Mouse (Mus musculus) frontal cortex, postnatal 25 days (tissue): ENCODE measurements around the gene Olfr1535.
A peak's percentile ranks its signal among the peaks of the same experiment; 100 is the strongest.

ENCODE experiments used
- DNase-seq, 2 experiments: peaks; one replicate each; pipeline ENCODE4 v3.0.0; 2022; ENCODE audit warnings: low spot score in 2 of 2

The Olfr1535 gene

GRCm38 (mm10) chr13:21559793-21560192 lies at the start of gene Olfr1535:
TSS of gene Olfr1535 (minus strand) at chr13:21559893.
- DNase-seq: no peak

DNA sequence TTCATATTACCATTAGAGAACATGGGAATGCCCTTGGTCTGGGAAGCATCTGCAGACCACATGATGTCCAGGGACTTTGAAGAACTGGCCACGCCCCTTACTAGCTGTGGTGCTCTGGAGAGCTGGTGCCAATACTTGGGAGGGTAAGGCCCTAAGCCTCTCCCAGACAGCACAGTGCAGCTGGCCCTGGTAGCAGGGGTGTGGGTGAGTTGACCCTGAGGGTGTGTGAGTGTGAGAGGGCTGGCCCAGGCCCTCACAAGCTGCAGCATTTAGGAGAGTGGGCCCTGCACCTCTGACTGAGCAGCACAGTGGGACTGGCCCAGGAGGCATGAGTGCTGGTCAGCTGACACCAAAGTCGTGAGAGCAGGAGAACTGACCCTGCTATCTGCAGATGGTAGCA lies 31.9 kb upstream of the Olfr1535 start:
- DNase-seq: no peak

DNA sequence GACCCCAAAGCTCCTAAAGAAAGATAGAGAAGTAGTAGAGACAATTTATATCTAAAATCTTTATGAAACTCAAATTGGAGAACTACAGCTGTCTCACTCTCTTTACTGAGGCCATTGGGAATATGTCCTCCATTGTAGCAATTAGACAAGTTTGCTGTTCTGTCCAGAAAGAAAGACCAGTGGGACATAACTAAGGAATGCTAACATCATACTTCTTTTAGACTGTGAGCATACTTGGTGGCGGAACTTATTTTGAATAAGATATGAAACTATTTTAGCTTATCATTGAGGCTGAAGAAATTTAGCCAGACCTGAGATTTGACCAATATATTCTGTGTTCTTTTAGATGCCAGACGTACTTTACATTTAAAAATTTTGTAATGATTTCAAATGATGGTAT lies 22.0 kb upstream of the Olfr1535 start, which contains the start of gene Olfr1364:
Gene Olfr1364, minus strand, starts transcription at position 101 of the 400 bp plus-strand sequence.
- no peak for DNase-seq

GRCm38 (mm10) chr13:21550416-21551110 lies 9.1 kb downstream of the Olfr1535 start:
- no peak for DNase-seq

GRCm38 (mm10) chr13:21549487-21549886 lies 10.2 kb downstream of the Olfr1535 start:
- no peak for DNase-seq

- no peak for DNase-seq
Measured at GRCm38 (mm10) chr13:21542708-21543107, 17.0 kb downstream of the Olfr1535 start, which contains the start of gene Olfr1366. TSS of gene Olfr1366 (minus strand) at chr13:21542808.

- peak; percentile 70 to 81 for DNase-seq
Measured at GRCm38 (mm10) chr13:21530781-21531201, 28.9 kb downstream of the Olfr1535 start, which contains the start of gene Zkscan8. TSS of gene Zkscan8 (minus strand) at chr13:21531120.

DNA sequence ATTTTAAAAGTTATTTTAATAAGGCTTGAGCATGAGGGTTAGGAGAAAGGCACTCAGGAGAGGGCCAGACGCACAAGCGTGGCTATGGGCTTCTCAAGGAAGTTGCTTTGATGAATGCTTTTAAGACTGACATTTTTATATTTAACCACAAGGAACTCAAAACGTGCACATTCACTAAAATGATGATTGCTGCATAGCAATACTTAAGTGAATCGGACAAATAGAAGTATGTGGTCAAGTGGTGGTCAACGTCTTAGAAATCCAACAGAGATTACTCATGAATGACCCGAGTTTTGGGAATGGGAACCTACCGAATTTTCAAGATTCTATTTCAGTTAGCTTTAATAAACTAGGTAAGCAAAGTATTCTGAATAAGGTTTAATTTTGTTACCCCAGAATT lies 29.6 kb downstream of the Olfr1535 start:
- DNase-seq: no peak

DNA sequence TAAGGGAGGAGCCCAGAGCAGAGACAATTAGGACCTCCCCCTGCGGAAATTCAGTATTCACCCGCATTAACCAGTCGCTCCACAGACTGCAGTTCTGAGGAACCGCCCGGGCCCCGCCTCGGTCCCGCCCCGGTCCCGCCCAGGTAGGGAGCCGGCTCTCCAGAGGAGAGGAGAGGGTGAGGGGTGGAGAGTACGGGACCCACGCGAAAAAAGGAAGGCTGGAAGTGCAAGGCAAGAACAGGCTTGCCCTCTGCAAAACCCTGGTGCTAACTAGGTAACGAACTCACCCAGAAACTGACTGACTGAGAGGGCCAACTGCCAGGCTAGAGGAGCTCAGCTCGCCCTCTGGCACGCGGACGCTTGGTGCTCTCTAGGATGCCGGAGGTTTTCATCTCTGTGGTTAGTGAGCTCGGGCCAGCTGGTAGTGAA lies 53.5 kb downstream of the Olfr1535 start:
- peak; percentile 36 to 62 for DNase-seq
